Mouse (Mus musculus): ENCODE results near the gene Hist1h2bf.
A peak's percentile ranks its signal among the peaks of the same experiment; 100 is the strongest.
"Not testable (repeated sequence)": the region's sequence is repeated elsewhere in the genome, so short reads cannot be mapped to it uniquely, and the experiment has no call there.

Gene Hist1h2bf

DNA sequence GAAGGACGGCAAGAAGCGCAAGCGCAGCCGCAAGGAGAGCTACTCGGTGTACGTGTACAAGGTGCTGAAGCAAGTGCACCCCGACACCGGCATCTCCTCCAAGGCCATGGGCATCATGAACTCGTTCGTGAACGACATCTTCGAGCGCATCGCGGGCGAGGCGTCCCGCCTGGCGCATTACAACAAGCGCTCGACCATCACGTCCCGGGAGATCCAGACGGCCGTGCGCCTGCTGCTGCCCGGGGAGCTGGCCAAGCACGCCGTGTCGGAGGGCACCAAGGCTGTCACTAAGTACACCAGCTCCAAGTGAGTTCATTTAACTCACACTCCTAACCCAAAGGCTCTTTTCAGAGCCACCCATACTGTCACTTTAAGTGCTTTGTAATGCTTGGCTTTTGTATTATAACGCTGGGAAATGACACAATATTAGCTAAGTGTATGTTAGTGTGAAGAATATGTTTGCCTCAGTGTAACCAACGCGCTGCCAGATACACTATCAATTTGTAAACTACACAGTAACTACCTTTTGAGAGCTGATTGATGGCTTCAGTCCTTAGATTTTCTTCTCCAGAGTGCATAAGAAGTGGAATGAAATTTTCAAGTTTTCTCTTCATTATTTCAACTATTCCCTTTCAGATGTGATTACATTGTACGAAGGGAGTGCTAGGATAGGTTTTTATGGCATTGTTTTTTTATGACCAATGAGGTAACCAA is 2.3 kb downstream of the Hist1h2bf start:
- not testable (repeated sequence) for DNase-seq (ENCODE audit: low spot score in 2 of 2)

DNA sequence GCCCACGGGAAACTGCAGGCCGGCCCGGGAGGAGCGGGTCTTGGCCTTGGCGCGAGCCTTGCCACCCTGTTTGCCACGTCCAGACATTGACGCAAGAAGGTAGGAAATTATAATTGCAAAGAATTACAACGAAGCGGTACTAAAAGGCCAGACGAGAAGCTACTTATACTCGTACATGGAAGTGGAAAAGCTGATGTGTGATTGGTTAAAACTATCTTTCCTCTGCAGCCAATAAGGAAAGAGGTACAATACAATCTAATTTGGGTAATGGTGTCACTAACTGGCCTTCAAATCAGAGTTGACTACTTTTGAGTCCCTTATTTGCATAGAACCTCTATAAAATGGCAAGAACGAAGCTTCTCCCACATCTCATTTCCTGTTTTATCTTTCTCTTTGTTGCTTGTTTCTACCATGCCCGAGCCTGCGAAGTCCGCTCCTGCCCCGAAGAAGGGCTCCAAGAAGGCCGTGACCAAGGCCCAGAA is 2.9 kb downstream of the Hist1h2bf start, which contains the start of the genes Hist1h2ae and Hist1h2bg:
Gene Hist1h2ae (minus strand): TSS at position 199 of the 482 bp plus-strand sequence.
Gene Hist1h2bg (plus strand): TSS at position 375 of the 482 bp plus-strand sequence.
- peak; percentile 85 to 94 for DNase-seq (ENCODE audit: low spot score in 2 of 2)

DNA sequence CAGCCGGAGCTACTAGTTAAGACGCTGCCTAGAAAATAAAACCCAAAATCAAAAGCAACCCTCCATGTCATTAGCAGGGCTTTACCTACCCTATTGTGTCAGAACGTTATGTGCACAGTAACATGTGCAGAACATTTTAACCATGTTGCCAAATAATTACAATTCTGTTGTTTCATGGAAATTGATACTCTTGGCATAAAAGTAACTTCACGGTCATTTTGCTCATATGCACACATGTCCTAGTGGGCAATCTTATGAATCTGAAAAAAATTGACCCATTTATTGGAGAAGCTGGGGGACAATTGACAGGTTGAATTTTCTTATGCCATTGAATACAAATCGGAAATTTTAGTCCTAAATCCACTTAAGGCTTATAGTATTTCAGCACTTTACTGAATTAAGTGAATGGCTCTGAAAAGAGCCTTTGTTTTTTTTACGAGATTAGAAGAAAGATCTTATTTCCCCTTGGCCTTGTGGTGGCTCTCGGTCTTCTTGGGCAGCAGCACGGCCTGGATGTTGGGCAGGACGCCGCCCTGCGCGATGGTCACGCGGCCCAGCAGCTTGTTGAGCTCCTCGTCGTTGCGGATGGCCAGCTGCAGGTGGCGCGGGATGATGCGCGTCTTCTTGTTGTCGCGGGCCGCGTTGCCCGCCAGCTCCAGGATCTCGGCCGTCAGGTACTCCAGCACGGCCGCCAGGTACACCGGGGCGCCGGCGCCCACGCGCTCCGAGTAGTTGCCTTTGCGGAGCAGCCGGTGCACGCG is 3.6 kb downstream of the Hist1h2bf start:
- DNase-seq (ENCODE audit: low spot score in 2 of 2) = not testable (repeated sequence)

DNA sequence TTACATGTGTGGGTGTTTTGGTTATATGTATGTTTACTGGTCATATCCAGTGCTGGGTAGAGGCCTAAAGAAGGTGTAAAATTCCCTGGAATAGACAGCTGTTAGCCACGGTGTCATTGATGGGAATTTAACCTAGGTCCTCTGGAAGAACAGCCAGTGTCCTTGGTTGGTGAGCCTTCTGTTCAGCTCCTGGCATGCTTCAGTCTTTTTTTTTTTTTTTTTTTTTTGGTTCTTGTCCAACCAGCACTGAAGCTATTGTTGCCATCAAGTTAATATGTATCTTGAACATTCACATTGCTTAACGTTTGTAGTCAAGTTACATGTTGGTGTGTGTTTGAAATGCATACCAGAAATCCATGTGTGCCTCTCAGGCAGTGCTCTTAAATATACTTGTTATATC is 9.5 kb downstream of the Hist1h2bf start:
- no peak for DNase-seq (ENCODE audit: low spot score in 2 of 2)

- peak; percentile 55 to 70 for DNase-seq (ENCODE audit: low spot score in 2 of 2)
Observed at GRCm38 (mm10) chr13:23562699-23563462, 11.1 kb downstream of the Hist1h2bf start.

DNA sequence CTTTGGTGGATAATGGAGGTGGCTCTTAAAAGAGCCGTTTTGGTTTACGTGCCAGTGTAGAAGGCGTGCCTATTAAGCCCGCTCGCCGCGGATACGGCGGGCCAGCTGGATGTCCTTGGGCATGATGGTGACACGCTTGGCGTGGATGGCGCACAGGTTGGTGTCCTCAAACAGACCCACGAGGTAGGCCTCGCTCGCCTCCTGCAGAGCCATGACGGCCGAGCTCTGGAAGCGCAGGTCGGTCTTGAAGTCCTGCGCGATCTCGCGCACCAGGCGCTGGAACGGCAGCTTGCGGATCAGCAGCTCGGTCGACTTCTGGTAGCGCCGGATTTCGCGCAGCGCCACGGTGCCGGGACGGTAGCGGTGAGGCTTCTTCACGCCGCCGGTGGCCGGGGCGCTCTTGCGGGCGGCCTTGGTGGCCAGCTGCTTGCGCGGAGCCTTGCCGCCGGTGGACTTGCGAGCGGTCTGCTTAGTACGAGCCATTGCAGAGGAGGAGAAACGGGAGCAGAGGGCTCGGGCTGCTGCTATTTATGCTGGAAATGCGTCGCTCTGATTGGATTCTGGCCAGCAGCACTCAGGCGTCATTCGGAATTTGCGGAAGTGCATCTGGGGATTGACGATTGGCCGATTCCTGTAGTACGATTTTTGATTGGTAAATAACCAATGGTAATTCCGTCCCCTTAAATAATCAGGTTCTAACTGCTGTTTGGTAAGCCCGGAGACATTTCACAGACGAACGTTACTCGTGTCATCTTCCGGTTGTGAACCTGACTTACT is 11.9 kb downstream of the Hist1h2bf start, which contains the start of gene Hist1h3e:
Gene Hist1h3e (minus strand): TSS at position 487 of the 777 bp plus-strand sequence.
- DNase-seq (ENCODE audit: low spot score in 2 of 2) = peak; percentile 94 to 96

GRCm38 (mm10) chr13:23561531-23561882 is 12.5 kb downstream of the Hist1h2bf start:
- not testable (repeated sequence) for DNase-seq (ENCODE audit: low spot score in 2 of 2)

GRCm38 (mm10) chr13:23560699-23561098 is 13.3 kb downstream of the Hist1h2bf start:
- DNase-seq (ENCODE audit: low spot score in 2 of 2) = not testable (repeated sequence)

DNA sequence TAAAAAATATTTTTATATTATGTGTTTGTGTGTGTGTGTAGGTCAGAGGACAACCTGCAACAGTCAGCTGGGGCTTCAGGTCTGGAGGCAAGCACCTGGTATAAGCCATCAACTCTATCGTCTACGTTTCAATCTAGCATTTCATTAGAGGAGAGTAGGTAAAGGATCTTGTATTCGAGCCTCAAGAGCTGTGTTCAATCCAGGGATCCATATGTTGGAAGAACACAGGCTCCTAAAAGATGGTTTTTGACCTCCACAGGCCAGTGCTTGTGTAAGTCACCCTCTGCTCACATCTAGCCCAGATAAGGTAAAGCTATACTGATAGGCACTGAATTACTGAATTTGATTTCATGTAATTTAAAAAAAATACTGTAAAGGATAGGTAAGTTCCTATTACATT is 17.1 kb downstream of the Hist1h2bf start:
- no peak for DNase-seq (ENCODE audit: low spot score in 2 of 2)

DNA sequence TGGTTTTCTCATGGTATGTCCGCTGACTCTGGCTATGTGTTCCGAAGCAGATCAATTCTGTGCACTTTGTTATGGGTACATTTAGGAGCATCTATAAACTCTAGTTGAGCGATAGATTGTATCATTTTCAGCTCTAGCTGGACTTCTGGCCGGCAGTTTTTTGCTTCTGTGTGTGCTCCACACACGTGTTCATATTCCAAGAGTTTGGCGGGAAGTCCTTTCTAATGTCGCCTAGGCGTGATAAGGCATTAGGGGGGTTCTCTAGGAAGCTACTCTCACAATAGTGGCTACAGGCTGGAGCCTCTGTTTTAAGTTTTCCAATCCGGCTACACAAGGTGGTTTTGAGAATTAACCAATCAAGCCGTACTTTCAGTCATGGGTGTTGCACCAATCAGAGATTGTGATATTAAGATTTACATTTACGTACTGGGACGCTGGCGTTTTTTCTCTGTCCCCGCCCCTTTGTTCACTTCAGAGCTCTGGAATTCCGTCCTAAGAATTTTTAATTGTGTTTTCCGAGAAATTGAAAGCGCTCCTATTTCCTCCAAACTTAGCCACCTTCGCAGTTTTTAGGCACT is 18.1 kb downstream of the Hist1h2bf start:
- peak; percentile 84 to 88 for DNase-seq (ENCODE audit: low spot score in 2 of 2)

DNA sequence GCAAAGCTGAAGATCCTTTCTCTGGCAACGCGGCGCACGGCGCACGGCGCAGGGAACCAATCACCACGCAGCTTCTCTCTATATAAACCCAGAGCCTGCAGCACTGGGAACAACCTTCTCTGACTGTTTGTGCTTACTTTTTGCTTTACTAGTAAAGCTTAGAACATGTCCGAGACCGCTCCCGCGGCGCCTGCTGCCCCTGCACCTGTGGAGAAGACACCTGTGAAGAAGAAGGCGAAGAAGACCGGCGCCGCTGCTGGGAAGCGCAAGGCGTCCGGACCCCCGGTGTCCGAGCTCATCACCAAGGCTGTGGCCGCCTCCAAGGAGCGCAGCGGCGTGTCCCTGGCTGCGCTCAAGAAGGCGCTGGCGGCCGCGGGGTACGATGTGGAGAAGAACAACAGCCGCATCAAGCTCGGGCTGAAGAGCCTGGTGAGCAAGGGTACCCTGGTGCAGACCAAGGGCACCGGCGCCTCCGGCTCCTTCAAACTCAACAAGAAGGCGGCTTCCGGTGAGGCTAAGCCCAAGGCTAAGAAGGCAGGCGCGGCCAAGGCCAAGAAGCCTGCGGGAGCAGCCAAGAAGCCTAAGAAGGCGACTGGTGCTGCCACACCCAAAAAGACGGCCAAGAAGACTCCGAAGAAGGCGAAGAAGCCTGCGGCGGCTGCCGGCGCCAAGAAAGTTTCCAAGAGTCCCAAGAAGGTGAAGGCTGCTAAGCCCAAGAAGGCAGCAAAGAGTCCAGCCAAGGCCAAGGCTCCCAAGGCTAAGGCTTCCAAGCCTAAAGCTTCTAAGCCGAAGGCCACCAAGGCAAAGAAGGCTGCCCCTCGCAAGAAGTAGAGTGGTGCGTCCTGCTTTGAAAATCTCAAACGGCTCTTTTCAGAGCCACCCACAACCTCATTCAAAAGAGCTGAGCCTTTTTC is 18.8 kb downstream of the Hist1h2bf start:
- peak; percentile 77 for DNase-seq (ENCODE audit: low spot score in 2 of 2)

GRCm38 (mm10) chr13:23554393-23554792 is 19.6 kb downstream of the Hist1h2bf start:
- no peak for DNase-seq (ENCODE audit: low spot score in 2 of 2)

GRCm38 (mm10) chr13:23552962-23553361 is 21.0 kb downstream of the Hist1h2bf start, which contains the start of gene Hist1h1d:
Gene Hist1h1d, plus strand, starts transcription at chr13:23553262.
- DNase-seq (ENCODE audit: low spot score in 2 of 2) = no peak

GRCm38 (mm10) chr13:23551931-23552914 is 21.8 kb downstream of the Hist1h2bf start:
- no peak for DNase-seq (ENCODE audit: low spot score in 2 of 2)

GRCm38 (mm10) chr13:23551146-23551834 is 22.7 kb downstream of the Hist1h2bf start, which contains the start of gene Hist1h4f:
Gene Hist1h4f, minus strand, starts transcription at chr13:23551648.
- DNase-seq (ENCODE audit: low spot score in 2 of 2) = peak; percentile 81 to 85

GRCm38 (mm10) chr13:23550761-23551145 is 23.2 kb downstream of the Hist1h2bf start:
- no peak for DNase-seq (ENCODE audit: low spot score in 2 of 2)

GRCm38 (mm10) chr13:23546694-23547093 is 27.3 kb downstream of the Hist1h2bf start:
- DNase-seq (ENCODE audit: low spot score in 2 of 2) = no peak

- DNase-seq (ENCODE audit: low spot score in 2 of 2) = not testable (repeated sequence)
Observed at GRCm38 (mm10) chr13:23544787-23545120, 29.2 kb downstream of the Hist1h2bf start.
